Mouse (Mus musculus): Measurements from ENCODE around the gene Slc39a3.

DNA sequence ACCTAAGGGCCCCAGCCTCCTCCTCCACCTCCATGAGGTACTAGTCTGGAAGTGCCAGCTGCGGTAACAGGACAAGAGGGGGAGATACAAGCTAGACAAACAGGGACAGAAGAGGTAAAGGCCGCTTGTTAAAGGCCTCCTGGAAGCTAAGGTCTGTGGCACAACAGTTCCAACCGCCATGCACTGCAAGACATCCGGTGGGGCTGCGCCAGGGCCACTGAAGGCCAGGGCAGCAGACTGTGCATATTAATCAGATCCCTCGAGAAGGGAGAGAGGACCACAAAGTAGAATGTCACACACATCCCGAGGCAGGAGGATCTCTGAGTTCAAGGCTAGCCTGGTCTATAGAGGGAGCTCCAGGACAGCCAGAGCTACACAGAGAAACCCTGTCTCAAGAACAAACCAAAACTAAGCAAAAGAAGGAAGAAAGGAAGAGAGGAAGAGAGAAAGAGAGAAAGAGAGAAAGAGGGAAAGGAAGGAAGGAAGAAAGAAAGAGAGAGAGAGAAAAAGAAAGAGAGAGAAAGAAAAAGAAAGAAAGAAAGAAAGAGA, 55.6 kb downstream of the Slc39a3 start:
- TF ChIP-seq POLR2A (IDR thresholded peaks at IDR 0.05; ENCODE audit: control insufficient read depth, low read depth, low read length) (no peak), CTCF (IDR thresholded peaks at IDR 0.05; ENCODE audit: control insufficient read depth, insufficient read depth, insufficient replicate concordance, low read depth, low read length) (no peak)
